Mouse (Mus musculus): ENCODE measurements around the gene Zfp91.
"Not testable (repeated sequence)": the region's sequence is repeated elsewhere in the genome, so short reads cannot be mapped to it uniquely, and the experiment has no call there.

The Zfp91 gene

GRCm38 (mm10) chr19:12792374-12792773, 3.6 kb downstream of the Zfp91 start:
- DNase-seq, result no peak

GRCm38 (mm10) chr19:12787721-12788120, 8.2 kb downstream of the Zfp91 start:
- no peak for DNase-seq

GRCm38 (mm10) chr19:12786803-12787395, 9.0 kb downstream of the Zfp91 start:
- no peak for DNase-seq

- no peak for DNase-seq
These were observed 15.5 kb downstream of the Zfp91 start for GRCm38 (mm10) chr19:12780437-12780836.

- DNase-seq, result no peak
These were observed 25.0 kb downstream of the Zfp91 start for GRCm38 (mm10) chr19:12770888-12771287.

GRCm38 (mm10) chr19:12765308-12765707, 30.6 kb downstream of the Zfp91 start, which contains the start of gene Cntf:
Gene Cntf, minus strand, starts transcription at chr19:12765632.
- DNase-seq, result no peak

GRCm38 (mm10) chr19:12762212-12763130, 33.5 kb downstream of the Zfp91 start:
- DNase-seq, result peak; percentile 28

- no peak for DNase-seq
These were observed 36.3 kb downstream of the Zfp91 start for GRCm38 (mm10) chr19:12759656-12760055.

GRCm38 (mm10) chr19:12758936-12759478, 36.9 kb downstream of the Zfp91 start:
- DNase-seq, result no peak

- DNase-seq, result no peak
These were observed 39.6 kb downstream of the Zfp91 start for GRCm38 (mm10) chr19:12756286-12756685.

- no peak for DNase-seq
These were observed 64.0 kb downstream of the Zfp91 start for GRCm38 (mm10) chr19:12731950-12732349.

GRCm38 (mm10) chr19:12731036-12731435, 64.9 kb downstream of the Zfp91 start:
- DNase-seq, result no peak

GRCm38 (mm10) chr19:12725851-12726250, 70.1 kb downstream of the Zfp91 start:
- DNase-seq, result no peak

- DNase-seq, result peak; percentile 25
These were observed 73.6 kb downstream of the Zfp91 start for GRCm38 (mm10) chr19:12722308-12722707.

- DNase-seq, result not testable (repeated sequence)
These were observed 74.3 kb downstream of the Zfp91 start for GRCm38 (mm10) chr19:12721596-12721995.

GRCm38 (mm10) chr19:12720919-12721318, 75.0 kb downstream of the Zfp91 start:
- not testable (repeated sequence) for DNase-seq

GRCm38 (mm10) chr19:12720463-12720862, 75.5 kb downstream of the Zfp91 start:
- no peak for DNase-seq

GRCm38 (mm10) chr19:12719189-12719588, 76.7 kb downstream of the Zfp91 start:
- DNase-seq, result no peak
